Mouse (Mus musculus): ENCODE measurements around the gene Epha6.

Epha6 gene

GRCm38 (mm10) chr16:60605061-60605831 is at the start of gene Epha6:
Gene Epha6 (minus strand): TSS chr16:60605531.
- no peak for DNase-seq

- no peak for DNase-seq
These were observed 46.4 kb upstream of the Epha6 start for GRCm38 (mm10) chr16:60651716-60652115.

- no peak for DNase-seq
These were observed 22.8 kb upstream of the Epha6 start for GRCm38 (mm10) chr16:60628091-60628490.

GRCm38 (mm10) chr16:60605832-60606583 is 677 bp upstream of the Epha6 start:
- no peak for DNase-seq

DNA sequence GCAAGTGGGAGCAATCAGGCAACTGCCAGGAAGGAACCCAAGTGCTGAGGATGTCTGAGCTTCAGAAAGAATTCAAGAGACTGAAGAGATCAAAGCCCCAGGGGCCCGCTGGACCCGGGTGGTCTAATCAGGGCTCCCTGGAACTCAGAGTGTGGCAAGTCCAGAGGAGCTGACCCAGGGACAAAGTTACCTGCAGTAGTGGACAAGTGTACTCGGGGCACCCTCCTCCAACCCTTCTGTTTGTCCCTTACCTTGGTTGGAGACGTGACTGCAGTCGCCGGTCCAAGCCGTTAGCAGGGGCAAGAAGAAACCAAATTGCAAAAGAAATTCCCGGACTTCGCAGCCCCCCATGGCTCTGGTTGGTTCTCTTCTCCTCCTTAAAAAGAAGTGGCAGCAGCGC is 718 bp downstream of the Epha6 start:
- DNase-seq, result no peak

- DNase-seq, result no peak
These were observed 20.0 kb downstream of the Epha6 start for GRCm38 (mm10) chr16:60585322-60585721.

DNA sequence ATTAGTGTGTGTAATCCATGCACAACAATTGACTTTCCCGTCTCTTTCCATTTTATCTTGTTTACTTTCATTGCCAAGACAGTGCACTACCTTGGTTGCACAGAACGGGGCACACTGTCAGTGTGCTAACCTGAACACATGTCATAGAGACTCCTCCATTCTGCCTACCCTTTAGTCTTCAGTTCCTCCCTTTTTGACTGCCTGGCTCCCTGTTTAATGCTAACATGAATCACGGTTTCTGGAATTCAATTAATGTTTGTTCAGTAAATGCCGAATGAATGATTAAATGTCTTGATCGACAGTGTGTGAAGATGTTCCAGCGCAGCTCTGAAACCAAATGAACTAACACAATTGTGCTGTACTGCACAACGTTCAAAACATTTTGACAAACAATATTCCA is 20.6 kb downstream of the Epha6 start:
- no peak for DNase-seq

DNA sequence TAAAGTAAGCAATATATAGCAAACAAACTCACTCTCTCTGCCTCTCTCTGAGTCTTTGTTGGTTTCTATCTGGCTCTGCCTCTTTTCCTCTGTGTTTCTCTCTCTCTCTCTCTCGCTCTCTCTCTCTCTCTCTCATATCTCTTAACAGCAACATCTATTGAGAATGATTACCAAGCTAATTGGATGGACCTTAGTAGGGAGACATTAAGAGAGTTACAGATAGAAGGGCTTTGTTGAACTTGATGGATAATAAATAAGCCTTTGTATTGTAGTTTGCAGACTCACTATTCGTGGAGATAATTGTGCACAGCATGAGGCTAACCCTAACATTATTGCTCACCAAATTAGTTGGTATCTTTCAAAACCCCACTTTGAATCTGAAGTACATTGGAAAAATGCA is 34.8 kb downstream of the Epha6 start:
- no peak for DNase-seq

DNA sequence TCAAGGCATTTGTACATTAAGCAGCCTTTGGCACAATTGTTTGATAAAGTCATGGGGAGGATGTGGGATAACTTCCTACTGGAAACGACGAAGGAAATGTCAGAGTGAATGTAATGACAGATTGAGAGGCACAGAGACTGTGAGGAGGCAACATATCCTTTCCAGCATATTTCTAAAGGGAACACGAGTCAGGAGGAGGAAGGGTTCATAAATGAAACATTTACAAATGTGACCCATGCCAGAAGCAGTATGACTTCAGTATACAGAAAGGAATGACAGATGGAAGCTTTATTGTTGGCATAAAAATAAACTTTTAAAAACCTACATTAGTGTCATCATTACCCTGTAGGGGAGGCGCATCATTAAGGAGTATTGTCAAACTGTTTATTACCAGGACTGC is 60.9 kb downstream of the Epha6 start:
- no peak for DNase-seq

- DNase-seq, result no peak
These were observed 67.1 kb downstream of the Epha6 start for GRCm38 (mm10) chr16:60538233-60538632.

DNA sequence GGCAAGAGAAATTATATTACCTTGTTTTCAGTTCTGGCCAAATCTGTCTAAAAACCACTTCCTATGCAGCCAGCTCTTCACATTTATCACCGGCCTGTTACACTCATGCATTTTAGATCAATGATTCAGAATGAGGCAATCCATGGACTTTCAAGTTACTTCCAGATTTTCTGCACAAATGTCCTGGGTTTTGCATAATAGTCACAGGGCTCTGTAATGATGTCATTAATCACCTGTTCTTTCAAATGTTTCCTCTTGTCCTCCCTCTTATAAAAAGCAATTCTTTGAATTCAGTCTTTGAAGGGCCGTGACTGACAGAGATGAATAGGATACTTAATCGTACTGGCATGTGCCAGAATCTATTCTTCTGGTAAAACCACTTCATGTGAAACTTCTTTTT is 95.6 kb downstream of the Epha6 start:
- DNase-seq, result no peak

GRCm38 (mm10) chr16:60499567-60499966 is 105.8 kb downstream of the Epha6 start:
- no peak for DNase-seq

DNA sequence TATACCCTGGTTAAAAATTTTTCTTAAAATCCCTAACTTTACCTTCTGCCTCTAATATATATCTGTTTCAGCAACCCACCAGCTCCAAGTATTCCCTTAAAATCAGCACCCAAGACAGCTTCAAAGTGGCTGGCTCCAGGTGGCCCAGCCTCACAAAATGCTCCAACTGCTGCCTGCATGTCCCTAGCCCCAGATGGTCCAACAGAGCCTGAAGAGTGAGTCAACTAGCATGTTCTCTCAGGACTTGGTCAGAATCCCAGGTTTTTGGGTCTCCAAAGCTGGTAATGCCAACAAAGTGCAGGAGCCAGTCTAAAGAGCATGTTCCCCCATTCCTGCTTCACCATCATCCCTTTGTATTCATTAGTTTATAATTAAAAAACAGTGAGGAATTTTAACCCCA is 129.6 kb downstream of the Epha6 start:
- DNase-seq, result no peak

GRCm38 (mm10) chr16:60468200-60468785 is 137.0 kb downstream of the Epha6 start:
- DNase-seq, result no peak

DNA sequence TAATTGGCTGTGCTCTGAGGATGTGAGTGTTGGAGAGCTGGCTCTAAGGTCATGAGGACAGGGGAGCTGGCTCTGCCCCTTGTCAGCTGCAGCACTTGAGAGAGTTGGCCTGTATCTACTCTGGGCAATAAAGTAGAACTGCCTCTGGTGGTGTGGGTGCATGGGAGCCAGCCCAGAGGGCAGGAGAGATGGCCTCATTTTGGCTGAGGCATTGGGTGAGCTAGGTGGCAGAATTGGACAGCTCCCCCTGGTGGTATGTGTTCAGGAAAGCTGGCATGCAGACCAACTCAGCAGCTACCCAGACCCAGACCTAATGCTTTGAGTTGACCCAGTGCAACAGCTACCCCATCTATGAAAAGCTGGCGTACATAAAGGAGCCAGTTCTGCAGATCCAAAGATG is 170.0 kb downstream of the Epha6 start:
- no peak for DNase-seq

- DNase-seq, result no peak
These were observed 171.1 kb downstream of the Epha6 start for GRCm38 (mm10) chr16:60434241-60434640.

DNA sequence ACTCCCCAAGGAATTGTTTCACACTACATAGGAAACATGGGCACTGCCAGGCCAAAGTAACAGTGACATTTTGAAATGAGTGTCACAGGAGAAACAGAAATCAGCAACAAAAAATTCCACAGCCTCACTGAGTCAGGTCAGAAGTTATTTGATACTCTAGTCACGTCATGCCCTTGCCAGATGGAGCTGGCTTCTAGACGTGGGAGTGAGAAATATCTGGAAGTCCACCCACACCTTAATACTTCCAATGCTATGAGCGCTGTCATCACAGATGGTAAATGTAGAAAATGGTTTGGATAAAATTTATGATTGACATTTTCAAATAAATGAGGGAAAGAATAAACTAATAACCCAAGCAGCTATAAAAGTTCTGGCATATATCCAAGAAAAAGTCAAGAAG is 210.0 kb downstream of the Epha6 start:
- no peak for DNase-seq

DNA sequence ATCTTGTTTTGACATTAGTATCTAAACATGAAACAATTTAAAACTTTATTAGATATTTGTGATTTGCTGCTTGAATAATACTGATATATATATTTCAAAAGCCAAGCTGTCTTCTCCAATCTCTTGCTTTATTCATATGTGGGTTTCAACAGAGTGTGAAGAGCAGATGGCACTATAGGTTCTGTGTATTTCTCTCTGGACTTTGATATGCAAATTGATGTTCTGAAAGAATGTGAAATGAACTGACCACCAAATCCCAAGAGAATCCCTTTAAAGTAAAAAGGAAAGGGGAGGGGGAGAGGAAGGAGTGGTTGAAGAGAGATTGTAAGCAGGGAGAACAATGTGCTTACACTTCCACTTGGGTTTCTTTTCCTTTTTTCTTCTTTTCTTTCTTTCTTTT is 212.4 kb downstream of the Epha6 start:
- no peak for DNase-seq

DNA sequence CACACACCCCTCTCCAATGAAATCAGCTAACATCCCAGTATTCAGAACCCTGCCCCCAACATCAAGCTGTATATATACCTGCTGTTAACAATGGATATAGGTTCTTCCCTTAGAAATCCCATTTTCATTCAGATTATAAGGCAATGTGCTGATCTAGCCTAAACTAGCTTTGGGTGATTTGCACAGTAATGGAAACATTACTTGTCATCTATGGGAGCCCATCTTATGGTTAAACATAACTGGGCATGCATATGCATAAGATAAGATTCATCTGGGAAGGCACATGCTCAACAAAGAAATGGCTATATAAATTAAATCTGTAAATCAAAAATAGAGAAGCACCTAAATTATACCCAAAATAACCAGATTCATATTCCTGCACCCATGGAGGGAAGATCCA is 230.2 kb downstream of the Epha6 start:
- DNase-seq, result no peak

- DNase-seq, result no peak
These were observed 321.4 kb downstream of the Epha6 start for GRCm38 (mm10) chr16:60283963-60284362.

DNA sequence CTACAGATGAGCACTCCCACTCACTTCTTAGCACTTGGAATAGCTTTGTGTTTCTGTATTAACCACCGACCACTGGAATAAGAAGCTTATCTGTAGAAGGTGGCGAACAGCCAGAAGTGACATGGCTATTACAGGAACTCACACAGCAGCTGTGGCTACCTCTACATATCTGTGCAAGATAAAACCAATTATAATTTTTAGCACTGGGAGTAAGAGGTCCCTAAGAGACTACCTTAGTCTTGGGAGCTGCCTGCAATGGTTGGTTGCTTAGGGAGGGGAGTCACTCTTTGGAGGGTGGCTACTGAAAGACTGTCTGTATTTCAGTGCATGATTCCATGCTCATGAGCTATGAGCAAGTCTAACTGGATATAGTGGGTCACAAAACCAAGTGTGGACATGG is 331.2 kb downstream of the Epha6 start:
- DNase-seq, result no peak

DNA sequence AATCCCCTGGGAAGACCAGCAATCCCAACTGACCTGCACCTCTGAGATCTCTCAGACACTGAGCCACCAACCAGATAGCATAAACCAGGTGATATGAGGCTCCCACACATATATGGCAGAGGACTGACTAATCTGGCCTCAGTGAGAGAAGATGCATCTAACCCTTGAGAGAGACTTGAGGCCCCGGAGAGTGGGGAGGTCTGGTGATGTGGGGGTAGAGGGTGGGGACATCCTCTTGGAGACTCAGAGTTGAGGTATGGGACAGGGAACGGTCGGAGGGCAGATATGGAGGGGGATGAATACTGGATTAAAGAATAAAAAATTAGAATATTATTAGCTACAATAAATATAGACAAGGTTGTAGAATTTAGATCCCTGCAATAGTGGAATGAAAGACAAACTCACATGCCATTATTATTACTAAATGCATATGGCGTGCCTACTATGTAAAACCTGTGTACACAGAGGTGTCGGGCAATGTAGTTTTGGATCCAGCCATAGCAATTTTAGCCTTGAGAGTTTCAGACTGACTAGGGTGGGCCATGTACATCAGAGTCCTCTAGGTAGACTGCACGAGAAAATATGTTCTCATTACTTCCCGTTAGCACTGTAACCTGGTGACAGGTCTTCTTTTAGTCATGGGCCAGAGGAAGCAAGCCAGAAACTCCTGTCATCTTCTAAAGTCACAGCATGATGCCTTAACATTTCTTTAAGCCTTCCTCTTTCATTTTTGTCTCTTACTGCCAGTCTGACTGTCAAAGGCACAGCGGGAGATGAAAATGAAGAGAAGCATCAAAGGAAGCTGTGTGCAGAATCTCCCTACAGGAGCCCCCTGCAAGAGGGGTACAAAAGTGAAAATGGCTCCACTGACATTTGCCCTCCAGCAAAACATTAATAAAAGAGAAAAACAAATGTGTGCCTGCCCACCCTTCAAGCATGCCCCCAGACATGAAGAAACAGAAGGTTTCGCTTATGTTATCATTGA is 338.7 kb downstream of the Epha6 start:
- no peak for DNase-seq

Data from B cell, adult 2 months (primary cell).